Mouse (Mus musculus): Measurements from ENCODE around the gene Fes. TPM values are rescaled to one million over a fixed set of nuclear protein-coding genes. Genes with fewer than 3 reads are reported as not detected.

Gene Fes
- polyA plus RNA-seq, 1 experiment from 2014 or later: 11.4 TPM

GRCm38 (mm10) chr7:80410380-80410779 lies 22.6 kb upstream of the Fes start:
- H3K9ac ChIP-seq (ENCODE audit: low read depth, low read length): no peak overlapping the region
- H3K36me3 ChIP-seq (ENCODE audit: control insufficient read depth, insufficient read depth, low read length): no peaks in the 10 kb centered on the region
- 86% methylated on average over 9 of the region's 9 CpGs for WGBS
- no peaks in the 10 kb centered on the region for H3K9me3 ChIP-seq (ENCODE audit: control insufficient read depth, low read length)
- H3K4me2 ChIP-seq (replicated peaks; ENCODE audit: low read depth, low read length): no peak overlapping the region
- no peaks in the 10 kb centered on the region for H3K27me3 ChIP-seq (ENCODE audit: control insufficient read depth, insufficient read depth, low read length)
- H3K4me3 ChIP-seq (ENCODE audit: low read length): no peak overlapping the region
- no peaks in the 10 kb centered on the region for H3K4me1 ChIP-seq (ENCODE audit: control insufficient read depth, insufficient read depth, low read length)
- H3K27ac ChIP-seq (ENCODE audit: low read depth, low read length): no peak overlapping the region
- no peak for ATAC-seq (ENCODE audit: low FRiP score, low TSS enrichment)

- no peak overlapping the region for H3K4me3 ChIP-seq (ENCODE audit: low read length)
- no peak overlapping the region for H3K4me2 ChIP-seq (replicated peaks; ENCODE audit: low read depth, low read length)
- no peaks in the 10 kb centered on the region for H3K36me3 ChIP-seq (ENCODE audit: control insufficient read depth, insufficient read depth, low read length)
- no peaks in the 10 kb centered on the region for H3K27me3 ChIP-seq (ENCODE audit: control insufficient read depth, insufficient read depth, low read length)
- H3K4me1 ChIP-seq (ENCODE audit: control insufficient read depth, insufficient read depth, low read length): 0 out of 2 replicates have a peak, but pooled peaks cover 3% of the 10 kb centered on the region
- no peak overlapping the region for H3K27ac ChIP-seq (ENCODE audit: low read depth, low read length)
- no peak overlapping the region for H3K9ac ChIP-seq (ENCODE audit: low read depth, low read length)
- no peaks in the 10 kb centered on the region for H3K9me3 ChIP-seq (ENCODE audit: control insufficient read depth, low read length)
- 75% methylated on average over 9 of the region's 9 CpGs for whole genome bisulfite sequencing
- no peak for ATAC-seq (ENCODE audit: low FRiP score, low TSS enrichment)
Measured at GRCm38 (mm10) chr7:80407712-80408111, 20.0 kb upstream of the Fes start.

GRCm38 (mm10) chr7:80406186-80406585 lies 18.4 kb upstream of the Fes start:
- WGBS: 86% methylated on average over 3 of the region's 3 CpGs
- Histone ChIP-seq H3K36me3 (ENCODE audit: control insufficient read depth, insufficient read depth, low read length) (no peaks in the 10 kb centered on the region), H3K4me3 (ENCODE audit: low read length) (no peak overlapping the region), H3K9me3 (ENCODE audit: control insufficient read depth, low read length) (no peaks in the 10 kb centered on the region), H3K4me1 (ENCODE audit: control insufficient read depth, insufficient read depth, low read length) (peaks cover 6% of the 10 kb centered on the region; the same call in 1 of the 2 replicates), H3K9ac (ENCODE audit: low read depth, low read length) (no peak overlapping the region), H3K27ac (ENCODE audit: low read depth, low read length) (no peak overlapping the region), H3K27me3 (ENCODE audit: control insufficient read depth, insufficient read depth, low read length) (no peaks in the 10 kb centered on the region), H3K4me2 (replicated peaks; ENCODE audit: low read depth, low read length) (no peak overlapping the region)
- ATAC-seq (ENCODE audit: low FRiP score, low TSS enrichment): no peak

- Histone ChIP-seq H3K9ac (ENCODE audit: low read depth, low read length) (no peak within 1 kb of the TSS), H3K9me3 (ENCODE audit: control insufficient read depth, low read length) (no peaks in the 10 kb centered on the region), H3K27ac (ENCODE audit: low read depth, low read length) (no peak within 1 kb of the TSS), H3K4me2 (replicated peaks; ENCODE audit: low read depth, low read length) (no peak within 1 kb of the TSS), H3K4me3 (ENCODE audit: low read length) (no peak within 1 kb of the TSS), H3K27me3 (ENCODE audit: control insufficient read depth, insufficient read depth, low read length) (no peaks in the 10 kb centered on the region), H3K36me3 (ENCODE audit: control insufficient read depth, insufficient read depth, low read length) (no peaks in the 10 kb centered on the region), H3K4me1 (ENCODE audit: control insufficient read depth, insufficient read depth, low read length) (peaks cover 14% of the 10 kb centered on the region; the same call in 1 of the 2 replicates)
- ATAC-seq (ENCODE audit: low FRiP score, low TSS enrichment): no peak
- WGBS: 55% methylated on average over 9 of the region's 9 CpGs
Measured at GRCm38 (mm10) chr7:80405188-80405695, 17.5 kb upstream of the Fes start, which contains the start of gene Furin. TSS of gene Furin (minus strand) at chr7:80405436.

GRCm38 (mm10) chr7:80404101-80404894 lies 16.6 kb upstream of the Fes start:
- Histone ChIP-seq H3K4me3 (ENCODE audit: low read length) (no peak overlapping the region), H3K36me3 (ENCODE audit: control insufficient read depth, insufficient read depth, low read length) (no peaks in the 10 kb centered on the region), H3K9me3 (ENCODE audit: control insufficient read depth, low read length) (no peaks in the 10 kb centered on the region), H3K27ac (ENCODE audit: low read depth, low read length) (no peak overlapping the region), H3K27me3 (ENCODE audit: control insufficient read depth, insufficient read depth, low read length) (no peaks in the 10 kb centered on the region), H3K4me1 (ENCODE audit: control insufficient read depth, insufficient read depth, low read length) (peaks cover 16% of the 10 kb centered on the region; the same call in 1 of the 2 replicates), H3K4me2 (replicated peaks; ENCODE audit: low read depth, low read length) (no peak overlapping the region), H3K9ac (ENCODE audit: low read depth, low read length) (no peak overlapping the region)
- WGBS: 67% methylated on average over 7 of the region's 7 CpGs
- no peak for ATAC-seq (ENCODE audit: low FRiP score, low TSS enrichment)

- H3K9ac ChIP-seq (ENCODE audit: low read depth, low read length): peak overlapping the region; percentile 94; the same call in 1 of the 2 replicates
- 57% methylated on average over 9 of the region's 9 CpGs for WGBS
- ATAC-seq (ENCODE audit: low FRiP score, low TSS enrichment): no peak
Measured at GRCm38 (mm10) chr7:80403551-80403950, 15.8 kb upstream of the Fes start.

GRCm38 (mm10) chr7:80402651-80403321 lies 15.0 kb upstream of the Fes start:
- H3K27me3 ChIP-seq (ENCODE audit: control insufficient read depth, insufficient read depth, low read length): no peaks in the 10 kb centered on the region
- peak overlapping the region; percentile 62 for H3K4me2 ChIP-seq (replicated peaks; ENCODE audit: low read depth, low read length)
- H3K36me3 ChIP-seq (ENCODE audit: control insufficient read depth, insufficient read depth, low read length): peaks cover 4% of the 10 kb centered on the region; the same call in 1 of the 2 replicates
- peak overlapping the region; percentile 63; the same call in 1 of the 2 replicates for H3K27ac ChIP-seq (ENCODE audit: low read depth, low read length)
- under 1% methylated on average over 54 of the region's 92 CpGs for WGBS
- peak; percentile 77 for ATAC-seq (ENCODE audit: low FRiP score, low TSS enrichment)
- peaks cover 16% of the 10 kb centered on the region; the same call in 1 of the 2 replicates for H3K4me1 ChIP-seq (ENCODE audit: control insufficient read depth, insufficient read depth, low read length)
- peak overlapping the region; percentile 94 for H3K9ac ChIP-seq (ENCODE audit: low read depth, low read length)
- peak overlapping the region; percentile 92 for H3K4me3 ChIP-seq (ENCODE audit: low read length)
- no peaks in the 10 kb centered on the region for H3K9me3 ChIP-seq (ENCODE audit: control insufficient read depth, low read length)

More at GRCm38 (mm10) chr7:80403551-80403950, 15.8 kb upstream of the Fes start:
- Histone ChIP-seq H3K4me2 (replicated peaks; ENCODE audit: low read depth, low read length) (peak overlapping the region; percentile 62), H3K4me3 (ENCODE audit: low read length) (peak overlapping the region; percentile 92; the same call in 1 of the 2 replicates), H3K36me3 (ENCODE audit: control insufficient read depth, insufficient read depth, low read length) (no peaks in the 10 kb centered on the region), H3K9me3 (ENCODE audit: control insufficient read depth, low read length) (no peaks in the 10 kb centered on the region), H3K4me1 (ENCODE audit: control insufficient read depth, insufficient read depth, low read length) (peaks cover 16% of the 10 kb centered on the region; the same call in 1 of the 2 replicates), H3K27ac (ENCODE audit: low read depth, low read length) (no peak overlapping the region), H3K27me3 (ENCODE audit: control insufficient read depth, insufficient read depth, low read length) (no peaks in the 10 kb centered on the region)

- H3K9ac ChIP-seq (ENCODE audit: low read depth, low read length): peak overlapping the region; percentile 94
- WGBS: under 1% methylated on average over 93 of the region's 102 CpGs
- ATAC-seq (ENCODE audit: low FRiP score, low TSS enrichment): peak; percentile 56
- peak overlapping the region; percentile 92 for H3K4me3 ChIP-seq (ENCODE audit: low read length)
- H3K27ac ChIP-seq (ENCODE audit: low read depth, low read length): peak overlapping the region; percentile 32; the same call in 1 of the 2 replicates
- H3K9me3 ChIP-seq (ENCODE audit: control insufficient read depth, low read length): no peaks in the 10 kb centered on the region
- no peaks in the 10 kb centered on the region for H3K27me3 ChIP-seq (ENCODE audit: control insufficient read depth, insufficient read depth, low read length)
- H3K36me3 ChIP-seq (ENCODE audit: control insufficient read depth, insufficient read depth, low read length): peaks cover 9% of the 10 kb centered on the region; the same call in 1 of the 2 replicates
- peaks cover 16% of the 10 kb centered on the region; the same call in 1 of the 2 replicates for H3K4me1 ChIP-seq (ENCODE audit: control insufficient read depth, insufficient read depth, low read length)
- peak overlapping the region; percentile 62 for H3K4me2 ChIP-seq (replicated peaks; ENCODE audit: low read depth, low read length)
Measured at GRCm38 (mm10) chr7:80401860-80402641, 14.3 kb upstream of the Fes start.

Data from kidney, embryonic 14.5 days (tissue).